Mouse (Mus musculus): ENCODE measurements around the gene Wscd2. TPM values are rescaled to one million over a fixed set of nuclear protein-coding genes. Genes with fewer than 3 reads are reported as not detected.

Gene Wscd2
- total RNA-seq, 2 experiments from 2014 or later: 78.5 to 78.8 TPM

DNA sequence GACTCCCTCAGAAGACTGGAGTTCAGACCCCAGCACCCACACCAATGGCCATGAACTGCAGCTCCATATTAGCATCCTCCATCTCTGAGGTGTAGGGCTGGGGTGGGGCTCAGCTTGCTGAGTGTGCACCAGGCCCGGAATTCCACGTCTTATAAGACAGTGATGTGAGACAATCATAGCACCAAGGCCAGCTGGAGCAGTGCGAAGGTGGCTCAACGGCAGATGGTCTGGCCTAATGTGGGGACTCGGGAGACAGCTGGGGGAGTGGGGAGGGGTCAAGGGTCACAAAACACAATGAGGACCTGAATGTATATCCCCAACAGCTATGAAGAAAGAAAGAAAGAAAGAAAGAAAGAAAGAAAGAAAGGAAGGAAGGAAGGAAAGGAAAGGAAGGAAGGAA lies 9.7 kb upstream of the Wscd2 start:
- no peak for DNase-seq (ENCODE audit: low spot score in 2 of 2)

DNA sequence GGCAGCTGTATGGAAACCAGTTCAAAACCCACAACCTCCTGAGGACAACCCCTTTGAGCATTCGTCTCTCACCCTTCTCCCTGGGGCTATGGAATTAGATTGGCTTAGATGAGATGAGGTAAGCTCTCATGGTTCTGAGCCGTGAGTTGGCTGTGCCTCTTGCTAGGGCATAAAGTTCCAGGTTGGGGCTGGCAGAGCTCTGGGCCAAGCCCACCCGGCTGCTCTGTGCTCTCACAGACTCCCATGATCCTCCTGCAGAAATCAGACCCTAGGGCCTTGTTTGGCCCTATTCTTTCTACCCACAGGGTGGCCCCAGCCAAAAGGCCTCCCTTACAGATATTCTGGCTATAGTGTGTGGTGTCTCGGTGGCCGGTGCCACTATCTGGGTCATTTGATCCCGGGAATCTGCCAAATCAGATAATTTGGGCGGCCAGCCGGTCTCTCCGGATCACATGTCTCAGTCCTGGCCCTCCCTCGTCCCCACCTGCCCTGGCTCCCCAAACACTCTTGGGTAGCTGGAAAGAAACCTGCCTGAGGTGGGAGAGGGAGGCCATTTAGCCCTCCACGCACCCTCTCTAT lies 4.5 kb upstream of the Wscd2 start:
- DNase-seq (ENCODE audit: low spot score in 2 of 2): no peak

DNA sequence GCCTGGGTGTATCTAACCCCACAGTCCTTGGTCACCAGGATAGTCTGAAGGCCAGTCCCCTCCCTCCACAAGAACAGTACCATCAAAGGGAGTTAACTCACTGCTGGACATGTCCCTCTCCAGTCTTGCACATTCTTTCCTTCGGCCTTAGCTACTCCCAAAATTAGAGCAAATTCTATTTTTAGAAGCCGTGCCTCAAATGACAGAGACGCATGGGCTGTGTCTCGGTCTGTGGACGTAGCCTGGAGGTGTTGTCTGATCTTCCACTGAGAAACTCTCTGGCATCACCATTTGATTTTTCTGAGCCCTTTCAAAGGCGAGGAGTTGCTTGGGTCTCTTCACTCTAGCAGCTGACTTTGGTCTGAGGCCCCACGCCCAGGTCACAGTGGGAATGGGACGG lies 2.3 kb upstream of the Wscd2 start:
- no peak for DNase-seq (ENCODE audit: low spot score in 2 of 2)

DNA sequence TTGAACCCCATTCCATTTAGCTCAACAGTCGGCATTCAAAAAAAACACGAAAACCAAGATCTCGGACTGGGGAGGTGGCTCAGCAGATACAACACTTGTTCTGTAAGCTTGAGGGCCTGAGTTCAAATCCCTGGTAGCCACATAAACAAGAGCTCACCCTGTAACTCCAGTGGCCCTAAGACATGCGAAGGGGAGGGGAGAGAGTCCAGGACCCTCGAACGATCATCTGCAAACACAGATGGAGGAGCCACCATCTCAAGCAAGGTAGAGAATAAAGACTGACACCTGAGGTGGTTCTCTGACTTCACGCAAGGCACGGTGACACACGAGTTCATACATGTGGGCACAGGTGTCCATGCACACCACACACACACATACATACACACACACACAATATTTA lies 516 bp upstream of the Wscd2 start:
- no peak for DNase-seq (ENCODE audit: low spot score in 2 of 2)

DNA sequence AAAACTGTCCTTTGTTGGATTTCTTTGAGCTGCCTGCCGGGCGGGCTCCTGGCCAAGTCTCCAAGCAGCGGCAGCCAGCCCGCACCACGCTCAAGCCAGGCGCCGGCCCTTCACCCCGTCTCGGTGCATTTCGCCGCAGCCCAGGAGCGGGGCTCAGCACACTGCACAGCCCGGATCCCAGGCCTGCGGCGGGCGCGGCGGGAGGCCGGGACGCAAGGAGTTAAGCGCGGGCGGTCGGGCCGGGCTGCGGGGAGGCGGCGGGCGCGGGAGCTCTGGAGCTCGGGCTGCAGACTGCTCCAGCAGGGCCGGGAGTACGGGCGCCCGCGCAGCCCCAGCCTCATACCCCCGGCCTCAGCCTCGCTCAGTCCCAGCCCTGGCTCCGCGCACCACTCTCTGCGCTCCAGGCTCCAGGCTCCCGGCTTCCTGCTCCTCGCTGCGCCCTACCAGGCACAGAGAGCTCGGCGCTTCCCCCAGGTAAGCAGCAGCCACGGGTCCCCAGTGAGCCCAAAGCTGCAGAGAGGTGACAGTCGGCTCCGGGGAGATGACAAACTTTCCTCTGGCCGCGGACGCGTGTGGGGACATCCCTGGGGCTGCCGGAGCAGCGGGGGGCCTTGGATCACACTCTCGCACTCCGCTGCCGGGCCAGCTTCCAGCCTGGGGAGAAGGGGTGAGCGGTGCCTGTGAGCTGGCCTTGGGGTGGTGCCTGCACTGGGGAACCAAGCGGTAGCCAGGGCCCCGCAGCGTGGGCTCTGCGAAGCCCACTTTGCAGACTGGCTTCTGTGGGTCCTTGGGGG lies 531 bp downstream of the Wscd2 start:
- peak; percentile 69 to 75 for DNase-seq (ENCODE audit: low spot score in 2 of 2)

DNA sequence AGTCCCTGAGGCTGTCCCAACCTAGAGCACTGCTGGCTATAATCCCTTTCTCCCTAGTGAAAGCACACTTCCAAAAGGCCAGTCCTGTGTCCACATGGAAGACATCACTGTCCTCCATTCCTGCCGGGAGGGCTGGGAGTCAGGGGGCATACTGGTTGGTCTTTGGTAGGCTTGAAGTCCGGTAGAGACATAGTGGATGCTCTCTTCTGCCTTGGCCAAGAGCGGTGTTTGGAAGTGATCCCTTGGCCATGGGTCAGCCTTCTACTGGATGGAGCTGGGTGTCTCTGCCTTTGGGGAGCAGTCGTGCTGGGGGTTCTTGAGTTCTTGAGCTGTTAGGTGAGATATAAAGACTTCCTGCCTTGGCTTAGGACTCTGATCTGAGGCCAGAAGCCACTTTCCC lies 1.4 kb downstream of the Wscd2 start:
- DNase-seq (ENCODE audit: low spot score in 2 of 2): no peak

DNA sequence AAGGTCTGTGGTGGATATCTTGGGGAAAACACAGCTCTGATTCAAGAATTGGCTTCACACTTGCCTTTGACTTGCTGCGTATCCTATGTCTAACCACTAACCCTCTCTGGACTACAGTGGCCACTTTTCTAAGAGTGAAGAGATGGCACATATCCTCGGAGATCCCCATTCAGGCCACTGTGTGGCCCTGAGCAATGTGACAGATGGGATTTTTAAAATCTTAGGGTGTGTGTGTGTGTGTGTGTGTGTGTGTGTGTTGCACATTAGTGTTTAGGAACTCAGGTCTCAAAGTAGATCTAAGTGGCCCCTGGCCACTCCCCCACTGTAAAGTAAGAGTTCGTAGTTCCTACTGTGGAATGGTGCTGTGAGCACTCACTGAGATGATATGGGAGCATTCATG lies 1.9 kb downstream of the Wscd2 start:
- no peak for DNase-seq (ENCODE audit: low spot score in 2 of 2)

DNA sequence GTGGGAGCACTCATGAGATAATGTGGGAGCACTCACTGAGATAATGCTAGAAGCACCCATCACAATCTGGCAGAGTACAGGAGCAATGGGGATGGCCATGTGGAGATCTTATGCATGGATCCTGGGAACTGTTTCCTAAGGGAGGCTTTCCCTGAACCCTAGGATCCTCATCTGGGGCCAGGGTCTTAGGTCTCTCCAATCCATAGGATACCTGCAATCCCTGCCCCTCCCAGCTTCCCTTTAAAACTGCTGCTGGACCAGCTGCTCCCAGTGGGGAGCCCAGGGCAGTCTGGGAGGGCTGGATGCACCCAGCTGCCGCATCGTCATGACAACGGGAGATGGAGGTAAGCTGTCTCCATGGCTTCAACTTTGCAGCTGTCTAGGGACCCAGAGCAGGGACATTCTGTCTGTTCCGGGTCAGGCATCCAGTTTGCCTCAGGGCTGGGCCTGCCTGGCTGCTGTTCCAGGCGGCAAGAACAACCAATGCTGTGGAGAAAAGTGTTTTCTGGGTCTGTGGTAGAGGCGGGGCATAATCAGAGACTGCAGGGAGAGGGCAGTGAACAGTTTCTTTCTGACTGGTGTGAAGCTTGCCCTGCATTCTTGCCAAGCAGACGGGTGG lies 2.4 kb downstream of the Wscd2 start:
- peak; percentile 52 for DNase-seq (ENCODE audit: low spot score in 2 of 2)

DNA sequence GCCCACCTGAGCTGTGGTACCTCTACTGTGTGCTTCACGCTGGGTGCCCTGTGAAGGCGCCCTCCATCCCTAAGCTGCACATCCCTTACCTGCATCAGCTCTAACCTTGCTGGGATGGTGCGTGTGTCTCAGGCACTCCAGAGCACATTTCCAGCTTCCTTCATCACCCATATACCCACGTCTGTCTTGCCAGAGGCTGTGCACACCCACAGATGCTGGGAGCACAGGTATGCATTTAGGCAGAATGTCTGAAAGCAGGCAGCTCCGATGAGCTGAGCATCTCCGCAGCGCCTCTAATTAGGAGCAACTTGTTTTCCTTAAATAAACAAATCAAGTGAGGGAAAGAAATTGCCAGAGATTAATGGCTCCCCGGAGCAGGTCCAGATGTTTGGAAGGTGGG lies 3.9 kb downstream of the Wscd2 start:
- no peak for DNase-seq (ENCODE audit: low spot score in 2 of 2)

DNA sequence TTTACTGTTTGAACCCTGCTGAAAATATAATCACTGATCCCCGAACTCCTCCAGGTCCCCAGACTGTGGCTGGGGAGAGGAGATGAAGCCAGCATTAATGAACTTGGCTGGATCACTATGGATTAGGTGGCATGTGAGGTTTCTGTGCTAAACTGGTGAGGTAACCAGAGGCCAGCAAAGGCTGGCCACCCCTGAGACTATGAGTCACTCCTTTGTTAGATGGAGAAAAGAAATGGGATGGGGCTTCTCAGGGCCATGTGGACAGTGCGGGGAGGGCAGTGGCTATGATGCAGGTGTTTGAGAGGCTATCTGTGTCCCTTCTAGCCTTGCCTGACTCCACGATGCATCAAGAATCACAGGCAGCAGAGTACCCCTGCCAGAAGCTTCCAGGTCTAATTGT lies 6.8 kb downstream of the Wscd2 start:
- no peak for DNase-seq (ENCODE audit: low spot score in 2 of 2)

DNA sequence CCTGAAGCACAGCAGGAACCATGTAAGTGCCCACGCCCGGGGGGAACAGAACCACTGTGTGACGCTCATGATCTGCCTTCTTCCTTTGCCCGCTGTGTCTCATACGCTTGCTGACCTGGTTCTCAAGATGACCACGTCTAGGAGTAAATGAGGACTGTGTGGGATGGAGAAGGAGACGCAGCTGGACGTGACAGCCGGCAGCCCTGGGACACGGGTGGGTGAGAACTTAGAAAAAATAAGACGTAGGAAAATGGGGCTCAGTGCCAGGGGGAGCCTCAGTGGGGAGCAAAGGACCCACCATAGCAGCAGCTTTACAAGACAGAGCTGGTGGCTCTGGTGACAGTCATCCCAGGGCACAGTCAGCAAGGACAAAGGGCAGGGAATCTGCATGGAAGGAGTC lies 9.3 kb downstream of the Wscd2 start:
- DNase-seq (ENCODE audit: low spot score in 2 of 2): no peak

DNA sequence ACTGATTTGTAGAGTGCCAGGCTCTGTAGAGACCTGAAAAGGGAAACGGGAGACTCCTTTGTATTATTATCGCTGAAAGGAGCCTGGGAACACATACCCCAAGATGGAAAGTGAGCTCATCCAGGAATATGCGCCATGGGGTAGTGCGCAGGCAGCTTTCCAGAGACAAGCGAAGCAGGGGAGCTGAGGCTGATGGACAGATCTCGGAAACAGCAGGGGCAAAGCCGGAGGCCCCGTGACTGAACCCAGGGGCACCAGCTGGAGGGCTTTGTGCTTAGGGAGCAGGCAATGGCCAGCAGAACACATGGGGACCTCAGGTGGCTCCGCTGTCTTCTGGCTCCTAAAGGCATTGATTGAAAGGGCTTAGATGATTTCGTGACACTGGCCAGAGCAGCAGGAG lies 13.1 kb downstream of the Wscd2 start:
- DNase-seq (ENCODE audit: low spot score in 2 of 2): no peak

DNA sequence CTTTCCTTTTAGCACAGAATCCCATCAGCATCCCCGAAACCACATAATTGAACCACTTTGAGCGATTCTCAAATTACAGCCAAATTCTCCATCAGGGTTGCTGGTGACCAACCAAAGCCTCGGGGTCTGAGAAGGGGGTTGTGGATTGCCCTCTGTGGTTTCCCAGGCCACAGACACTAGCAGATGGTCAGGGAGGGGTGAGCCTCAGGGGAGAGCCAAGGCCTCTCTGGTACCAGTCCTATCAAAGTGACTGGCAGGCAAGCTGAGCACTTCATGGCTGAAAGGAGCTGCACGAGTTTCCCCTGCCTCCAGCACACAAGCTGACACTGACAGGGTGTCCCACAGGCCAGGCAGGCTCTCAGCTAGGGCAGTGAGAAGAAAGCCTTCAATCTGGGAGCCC lies 14.5 kb downstream of the Wscd2 start:
- DNase-seq (ENCODE audit: low spot score in 2 of 2): no peak

DNA sequence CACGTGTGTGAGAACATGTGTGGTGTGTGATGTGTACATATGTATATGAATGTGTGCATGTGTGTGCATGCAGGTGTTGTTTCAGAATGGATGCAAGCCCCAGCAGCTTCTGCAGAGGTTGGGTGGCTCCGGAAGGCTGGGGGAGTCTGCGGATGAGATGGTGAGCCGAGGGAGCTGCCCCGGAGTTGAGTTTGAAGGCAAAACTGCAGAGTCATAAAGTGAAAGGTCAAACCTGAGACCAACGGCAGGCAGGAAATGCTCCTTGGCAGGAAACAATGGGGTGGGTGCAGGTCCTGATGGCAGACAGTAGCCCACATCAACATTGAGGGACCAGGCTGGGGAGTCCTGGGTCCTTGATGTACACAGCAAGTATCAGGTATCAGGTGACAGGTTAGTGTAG lies 15.9 kb downstream of the Wscd2 start:
- no peak for DNase-seq (ENCODE audit: low spot score in 2 of 2)

DNA sequence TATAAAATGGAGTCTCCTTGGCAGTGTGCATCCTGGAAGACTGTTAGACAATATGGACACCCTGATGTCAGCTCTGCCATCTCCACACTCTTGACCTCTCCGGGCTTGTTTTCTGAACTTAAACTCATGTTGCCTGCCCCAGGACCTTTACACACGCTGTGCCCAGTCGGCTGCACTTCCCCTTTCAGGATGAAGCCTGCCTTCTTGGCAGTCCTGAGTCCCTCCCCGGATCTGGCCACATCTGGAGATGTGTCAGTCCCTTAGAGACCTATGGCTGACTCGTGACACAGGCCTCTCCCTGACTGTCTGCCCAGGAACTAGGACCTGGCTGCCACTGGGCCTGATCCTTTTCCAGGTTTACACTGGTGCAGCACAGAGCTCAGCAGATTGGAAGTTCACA lies 16.6 kb downstream of the Wscd2 start:
- no peak for DNase-seq (ENCODE audit: low spot score in 2 of 2)

DNA sequence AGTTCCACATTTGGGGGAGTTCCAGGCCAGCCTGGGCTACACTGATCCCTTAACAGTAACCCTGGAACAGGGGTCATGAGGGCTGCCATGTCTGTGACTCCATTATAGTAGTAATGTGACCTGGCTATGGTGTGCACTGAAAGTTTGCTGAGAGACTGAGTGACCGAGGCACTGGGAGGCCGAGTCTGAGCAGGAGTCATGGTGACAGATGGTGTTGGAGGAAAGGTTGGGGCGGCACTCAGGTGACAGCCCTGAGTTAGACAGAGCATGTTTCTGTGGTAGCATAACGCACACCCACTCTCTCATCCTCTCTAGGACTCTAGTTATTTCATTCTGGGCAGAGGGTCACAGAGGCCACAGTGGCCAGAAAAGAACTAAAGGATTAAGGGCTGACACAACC lies 19.0 kb downstream of the Wscd2 start:
- no peak for DNase-seq (ENCODE audit: low spot score in 2 of 2)

DNA sequence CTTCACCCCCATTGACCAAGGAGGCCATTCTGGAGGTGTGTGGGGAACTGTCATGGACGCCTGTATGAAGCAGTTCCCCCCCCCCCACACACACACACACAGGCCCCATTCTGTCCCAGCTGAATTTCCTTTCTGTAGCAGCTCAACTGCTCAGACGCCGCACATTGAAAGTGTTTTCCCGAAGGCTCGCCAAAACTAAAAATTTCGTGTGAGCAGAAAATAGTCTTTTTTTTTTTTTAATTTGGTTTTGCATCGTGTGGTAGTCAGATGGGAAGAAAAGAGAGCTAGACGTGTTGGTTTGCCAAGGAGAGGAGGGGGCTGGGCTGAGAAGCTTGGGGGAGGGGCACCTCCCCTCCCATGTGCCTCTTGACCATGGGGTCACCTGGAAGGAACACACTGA lies 23.5 kb downstream of the Wscd2 start:
- DNase-seq (ENCODE audit: low spot score in 2 of 2): no peak

DNA sequence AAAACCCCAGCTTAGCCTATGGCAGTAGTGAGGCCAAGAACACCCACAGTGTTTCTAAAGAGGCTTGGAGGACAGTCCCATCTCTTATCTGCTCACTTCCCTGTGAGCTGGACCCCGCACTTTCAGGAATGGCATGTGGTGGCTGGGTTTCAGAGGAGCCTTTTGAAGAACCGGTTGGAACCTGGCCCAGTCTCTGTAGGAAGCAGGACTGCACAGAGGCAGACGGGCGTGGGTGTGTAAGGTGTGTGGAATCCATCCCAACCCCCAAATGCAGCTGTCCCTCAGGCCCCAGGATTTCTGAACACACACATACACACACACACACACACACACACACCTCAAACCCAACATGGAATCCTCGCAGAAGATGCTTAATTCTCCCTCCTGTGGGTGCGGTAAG lies 23.9 kb downstream of the Wscd2 start:
- no peak for DNase-seq (ENCODE audit: low spot score in 2 of 2)

DNA sequence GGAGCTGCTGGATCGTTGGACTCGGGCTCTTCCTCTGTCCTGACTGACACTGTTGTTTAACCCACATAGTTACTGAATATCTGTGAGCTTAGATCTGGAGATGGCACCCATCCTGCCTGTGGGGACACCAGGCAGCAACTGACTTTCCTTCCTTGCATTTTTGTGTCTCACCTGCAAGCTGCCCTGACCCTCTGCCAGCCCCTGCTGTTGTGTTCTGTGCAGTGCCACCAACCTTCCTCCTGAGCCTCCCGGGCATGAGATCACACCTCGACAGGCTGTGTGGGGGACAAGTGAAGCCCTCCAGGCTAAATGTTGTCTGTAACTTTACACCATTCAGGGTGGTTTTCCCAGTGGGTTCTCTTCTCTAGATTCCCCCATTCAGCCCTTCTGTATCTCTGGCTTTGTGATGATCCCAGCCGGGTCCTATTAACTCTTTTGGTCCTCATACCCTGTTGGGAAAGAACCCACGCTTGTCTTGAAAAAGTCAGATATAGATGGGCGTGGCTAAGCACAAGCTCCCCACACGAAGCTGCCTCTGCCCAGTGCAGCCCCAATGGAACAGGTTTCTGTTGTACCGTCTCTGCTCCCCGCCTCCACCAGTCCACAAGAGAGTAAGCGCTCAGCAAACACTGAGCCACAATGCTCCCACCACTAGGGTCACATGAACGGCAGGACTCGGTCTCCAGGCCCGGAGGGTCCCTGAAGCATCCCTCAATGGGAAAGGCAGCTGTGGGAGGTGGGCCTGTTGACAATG lies 26.2 kb downstream of the Wscd2 start:
- DNase-seq (ENCODE audit: low spot score in 2 of 2): no peak

DNA sequence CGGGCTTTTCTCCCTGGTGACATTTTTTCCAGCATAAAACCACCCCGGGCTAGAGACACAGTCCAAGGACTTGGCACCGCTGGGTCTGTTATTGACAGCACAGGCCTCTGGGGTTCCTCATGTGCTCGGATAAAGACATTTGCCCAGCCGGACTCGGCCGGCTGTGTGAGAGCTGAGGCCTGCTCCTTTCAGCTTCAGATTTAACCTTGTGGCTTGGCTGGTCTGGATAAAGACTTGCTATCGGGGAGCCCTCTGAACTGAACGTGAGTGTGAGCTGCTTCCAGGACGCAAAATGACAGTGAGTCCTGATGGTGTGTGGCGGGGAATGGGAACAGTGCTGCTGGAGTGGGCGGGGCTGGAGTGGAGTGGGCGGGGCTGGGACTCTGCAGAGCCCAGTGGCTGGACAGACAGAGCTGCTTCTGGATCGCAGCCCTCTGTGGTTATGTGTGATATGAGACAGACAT lies 26.8 kb downstream of the Wscd2 start:
- no peak for DNase-seq (ENCODE audit: low spot score in 2 of 2)

DNA sequence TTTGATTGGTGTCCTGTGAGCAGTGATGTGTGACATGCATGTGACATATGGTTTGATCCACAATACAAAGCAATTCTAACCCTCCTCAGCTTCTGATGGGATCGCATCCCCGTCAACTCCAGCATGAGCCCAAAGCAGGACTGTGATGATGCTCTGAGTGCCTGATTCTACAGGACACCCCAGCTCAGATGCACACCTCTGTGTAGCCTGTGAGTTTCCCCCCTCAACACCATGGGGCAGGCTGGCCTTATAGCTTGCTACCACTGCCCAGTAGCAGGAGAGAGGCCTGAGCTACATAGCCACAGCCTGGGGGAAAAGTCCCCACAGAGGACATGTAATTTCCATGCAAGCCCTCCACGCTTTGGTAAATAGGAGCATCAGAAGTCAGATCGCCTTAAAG lies 27.3 kb downstream of the Wscd2 start:
- DNase-seq (ENCODE audit: low spot score in 2 of 2): no peak

DNA sequence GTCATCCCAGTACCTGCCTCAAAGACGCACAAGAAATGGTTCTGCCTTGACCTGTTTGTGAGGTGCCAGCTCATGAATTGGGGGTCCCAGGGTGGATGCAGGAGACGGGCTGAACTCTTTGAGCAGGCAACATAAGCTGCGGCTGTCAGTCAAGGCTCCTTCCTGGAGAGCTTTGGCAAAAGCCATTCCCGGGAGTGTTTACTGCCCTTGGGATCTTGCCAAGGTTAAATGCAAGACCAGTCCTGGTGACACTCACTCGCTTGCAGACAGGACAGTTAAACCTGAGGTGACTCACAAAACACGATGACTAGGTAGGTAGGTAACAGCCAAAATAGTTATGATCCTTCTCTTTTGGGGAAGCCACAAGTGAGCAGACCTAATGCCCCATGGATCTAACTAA lies 30.9 kb downstream of the Wscd2 start:
- no peak for DNase-seq (ENCODE audit: low spot score in 2 of 2)
